In genomic region chr2:180389013-180389412, GRCm38 (mm10) we compare ENCODE assay signal across 24 mouse cellular contexts. TPM values are rescaled to one million over a fixed set of nuclear protein-coding genes. Genes with fewer than 3 reads are reported as not detected.
DNase-seq lines count a peak whose midpoint lies in the region; ATAC-seq and TF ChIP-seq lines count a peak whose summit lies in the region.
"Had no signal": no experiment of that assay in that cellular context is flagged by ENCODE, and none has a peak within 500 bp of the region (broad histone marks: within the 10 kb centered on the region; RNA-seq: fewer than 3 reads in every experiment).

No protein-coding gene starts in this region.

- peak overlapping the region; percentile 88 for H3K4me2 ChIP-seq in heart, embryonic 13.5 days
- H3K4me2 ChIP-seq in intestine, embryonic 15.5 days (replicated peaks) = peak overlapping the region; percentile 17
- no peak overlapping the region for H3K4me2 ChIP-seq in intestine, postnatal 0 days (replicated peaks; ENCODE audit: low read depth)
- H3K4me2 ChIP-seq in myocyte (ENCODE audit: low read depth) = peak overlapping the region; percentile 55
- H3K4me2 ChIP-seq: embryonic facial prominence, embryonic 13.5 days; forebrain, embryonic 13.5 days; liver, embryonic 15.5 days had no signal

- H3ac ChIP-seq in myocyte (ENCODE audit: control insufficient read depth, insufficient read length) = peak overlapping the region; percentile 13

- TF ChIP-seq CTCF in gastrocnemius, adult 2 months (IDR thresholded peaks at IDR 0.05) = no peak
- TF ChIP-seq CTCF in intestine, postnatal 0 days (IDR thresholded peaks at IDR 0.05; ENCODE audit: low read depth) = no peak

- no peak for DNase-seq in gastrocnemius, adult 2 months
- no peak for DNase-seq in gastrocnemius, adult 8-10 months (ENCODE audit: low spot score in 2 of 2)
- DNase-seq in heart, adult 9 months (ENCODE audit: low spot score in 2 of 2) = no peak
- no peak for DNase-seq in frontal cortex, postnatal 36 days (ENCODE audit: low spot score in 2 of 2)
- DNase-seq: adrenal gland, postnatal 10 days; cerebellum, adult 2 months; cerebellum, postnatal 25 days; gastrocnemius, postnatal 14 days; kidney, adult 2 months; layer of hippocampus, adult 9-11 months; liver had no signal

- H3K9me3 ChIP-seq in heart, embryonic 13.5 days = no peaks in the 10 kb centered on the region
- no peaks in the 10 kb centered on the region for H3K9me3 ChIP-seq in intestine, embryonic 15.5 days
- no peaks in the 10 kb centered on the region for H3K9me3 ChIP-seq in intestine, postnatal 0 days (ENCODE audit: control insufficient read depth)
- H3K9me3 ChIP-seq: embryonic facial prominence, embryonic 13.5 days; forebrain, embryonic 13.5 days; liver, embryonic 15.5 days had no signal

- no peak for ATAC-seq in heart, embryonic 13.5 days (ENCODE audit: extremely low read depth, insufficient number of reproducible peaks, low FRiP score, low TSS enrichment)
- ATAC-seq in intestine, embryonic 15.5 days = no peak
- ATAC-seq in intestine, postnatal 0 days = no peak
- ATAC-seq: forebrain, embryonic 13.5 days; midbrain, embryonic 16.5 days had no signal

- peak overlapping the region; percentile 99 for H3K27ac ChIP-seq in gastrocnemius, adult 2 months
- H3K27ac ChIP-seq in heart, embryonic 13.5 days (replicated peaks) = peak overlapping the region; percentile 98
- H3K27ac ChIP-seq in intestine, embryonic 15.5 days = no peak overlapping the region
- H3K27ac ChIP-seq in intestine, postnatal 0 days (ENCODE audit: low read depth, low read length) = no peak overlapping the region
- H3K27ac ChIP-seq: embryonic facial prominence, embryonic 13.5 days; forebrain, embryonic 13.5 days; kidney, postnatal 0 days; left cerebral cortex, adult 2 months; liver, embryonic 15.5 days; macrophage had no signal

- peaks cover 43% of the 10 kb centered on the region for H3K27me3 ChIP-seq in heart, embryonic 13.5 days (replicated peaks)
- peaks cover 58% of the 10 kb centered on the region for H3K27me3 ChIP-seq in intestine, embryonic 15.5 days (replicated peaks)
- H3K27me3 ChIP-seq in intestine, postnatal 0 days (replicated peaks; ENCODE audit: control insufficient read depth, insufficient read depth, low read length) = peaks cover 30% of the 10 kb centered on the region; the same call in 1 of the 2 replicates
- peaks cover 6% of the 10 kb centered on the region for H3K27me3 ChIP-seq in myocyte (ENCODE audit: control insufficient read depth, insufficient read depth, insufficient read length)

- H3K9ac ChIP-seq in heart, embryonic 13.5 days = peak overlapping the region; percentile 99
- no peak overlapping the region for H3K9ac ChIP-seq in intestine, embryonic 15.5 days
- H3K9ac ChIP-seq in intestine, postnatal 0 days (ENCODE audit: low read depth, low read length) = no peak overlapping the region
- H3K9ac ChIP-seq: embryonic facial prominence, embryonic 13.5 days; forebrain, embryonic 13.5 days; liver, embryonic 15.5 days had no signal

- WGBS in heart, embryonic 13.5 days = 32% methylated on average over 12 of the region's 12 CpGs
- 69% methylated on average over 12 of the region's 12 CpGs for WGBS in intestine, embryonic 15.5 days
- WGBS in intestine, postnatal 0 days = 70% methylated on average over 12 of the region's 12 CpGs

- peaks cover 49% of the 10 kb centered on the region for H3K4me1 ChIP-seq in heart, embryonic 13.5 days
- peaks cover 3% of the 10 kb centered on the region for H3K4me1 ChIP-seq in intestine, embryonic 15.5 days (replicated peaks)
- H3K4me1 ChIP-seq in intestine, postnatal 0 days (replicated peaks; ENCODE audit: control insufficient read depth, insufficient read depth, low read length) = no peaks in the 10 kb centered on the region
- H3K4me1 ChIP-seq: liver, embryonic 15.5 days had no signal

- peaks cover 3% of the 10 kb centered on the region for H3K79me2 ChIP-seq in myocyte (ENCODE audit: control insufficient read depth, insufficient read depth)

- peak overlapping the region; percentile 92 for H3K4me3 ChIP-seq in gastrocnemius, adult 2 months
- peak overlapping the region; percentile 85 for H3K4me3 ChIP-seq in heart, embryonic 13.5 days
- H3K4me3 ChIP-seq in intestine, embryonic 15.5 days (replicated peaks) = no peak overlapping the region
- H3K4me3 ChIP-seq in intestine, postnatal 0 days (ENCODE audit: low read depth, low read length) = no peak overlapping the region
- peak overlapping the region; percentile 59 for H3K4me3 ChIP-seq in myocyte
- H3K4me3 ChIP-seq: embryonic facial prominence, embryonic 13.5 days; forebrain, embryonic 13.5 days; left cerebral cortex, adult 2 months; liver, embryonic 15.5 days had no signal

- intact Hi-C loops in gastrocnemius, adult 2 months (cut with DNase I) = no loop called here

- H3K36me3 ChIP-seq in heart, embryonic 13.5 days = peaks cover 43% of the 10 kb centered on the region
- no peaks in the 10 kb centered on the region for H3K36me3 ChIP-seq in intestine, embryonic 15.5 days
- H3K36me3 ChIP-seq in intestine, postnatal 0 days (ENCODE audit: control insufficient read depth, insufficient read depth) = no peaks in the 10 kb centered on the region
- no peaks in the 10 kb centered on the region for H3K36me3 ChIP-seq in myocyte (ENCODE audit: control insufficient read depth, insufficient read depth)
- H3K36me3 ChIP-seq: embryonic facial prominence, embryonic 13.5 days; liver, embryonic 15.5 days had no signal

- TF ChIP-seq POLR2A in myocyte (IDR thresholded peaks at IDR 0.05; ENCODE audit: insufficient read length, low read depth) = peak; percentile 71

TF ChIP-seq in myocyte, 11 proteins besides CTCF, POLR2A, EP300 and RAD21:
- TF ChIP-seq TCF3 (IDR thresholded peaks at IDR 0.05; ENCODE audit: insufficient read length, low read depth) = no peak
- TF ChIP-seq POLR2AphosphoS2 (IDR thresholded peaks at IDR 0.05; ENCODE audit: insufficient read length, low read depth) = peak; percentile 94

RNA-seq across cellular contexts. Expression of gene Gata5, which starts 54.5 kb away (rescaled TPM):
- total RNA-seq in gastrocnemius, adult 2 months (2021) = not detected
- total RNA-seq in gastrocnemius, adult 8-10 months (2022) = not detected
- 11.8 and 14.7 TPM in 2 replicates for polyA plus RNA-seq in heart, embryonic 13.5 days (2015; fragmentation: Nextera tagmentation; extraction: Ambion mirVana)
- 8.6 and 8.8 TPM in 2 replicates for polyA plus RNA-seq in intestine, embryonic 15.5 days (2015; fragmentation: Nextera tagmentation; extraction: Ambion mirVana)
- polyA plus RNA-seq in intestine, postnatal 0 days (2015; fragmentation: Nextera tagmentation; extraction: Ambion mirVana) = 20.9 and 23.9 TPM in 2 replicates
- not detected for polyA plus RNA-seq in myocyte (2012; fragmentation: generic; extraction: Trizol)
- total RNA-seq: gastrocnemius, postnatal 14 days; hematopoietic stem cell, adult 5-6 weeks; left cerebral cortex, adult 2 months; left cerebral cortex, postnatal 36 days had no signal
- polyA plus RNA-seq: cerebellum, adult 2 months; embryonic facial prominence, embryonic 13.5 days; forebrain, embryonic 13.5 days; macrophage; midbrain, embryonic 16.5 days had no signal

Comparison
In these comparisons a context has a peak if more than half of its experiments do, and no peak if none do; other contexts are left out.
1. H3K27ac ChIP-seq: peak in gastrocnemius, adult 2 months (single experiment) and heart, embryonic 13.5 days (single experiment); none in intestine, embryonic 15.5 days (single experiment) and intestine, postnatal 0 days (single experiment).
2. H3K4me3 ChIP-seq: peak in gastrocnemius, adult 2 months (single experiment), heart, embryonic 13.5 days (single experiment) and myocyte (single experiment); none in intestine, embryonic 15.5 days (single experiment) and intestine, postnatal 0 days (single experiment).